Mouse (Mus musculus) intestine, embryonic 14.5 days (tissue): ENCODE data around the gene Ces5a. TPM values are rescaled to one million over a fixed set of nuclear protein-coding genes. Genes with fewer than 3 reads are reported as not detected.

Experiments
- ATAC-seq: fragments of 200-750 bp; cut with Nextera tagmentation; replicated peaks from 2 replicates; pipeline ENCODE4 v1.8.0; 2017; ENCODE audit warnings: low read depth, moderate number of reproducible peaks, moderate TSS enrichment, moderate library complexity; ENCODE audit not compliant: low FRiP score, low TSS enrichment
- DNase-seq: peaks from one replicate; pipeline ENCODE4 v3.0.0-alpha.2; 2018; ENCODE audit warnings: low spot score
- H3K27ac ChIP-seq: fragments of 300-500 bp; sonication (generic); 2 replicates; pipeline ENCODE4 v1.5.1; 2014; ENCODE audit warnings: low read depth, mild to moderate bottlenecking, control low read depth
- H3K27me3 ChIP-seq: fragments of 300-500 bp; sonication (generic); replicated peaks from 2 replicates; pipeline ENCODE4 v1.6.1; 2014; ENCODE audit warnings: low read length, control low read depth; ENCODE audit not compliant: control insufficient read depth, insufficient read depth
- H3K36me3 ChIP-seq: fragments of 300-500 bp; sonication (generic); 2 replicates; pipeline ENCODE4 v1.6.1; 2014; ENCODE audit warnings: low read length, control low read depth; ENCODE audit not compliant: control insufficient read depth, insufficient read depth
- H3K4me1 ChIP-seq: fragments of 300-500 bp; sonication (generic); replicated peaks from 2 replicates; pipeline ENCODE4 v1.6.1; 2014; ENCODE audit warnings: low read length, control low read depth, mixed read lengths; ENCODE audit not compliant: control insufficient read depth, insufficient read depth
- H3K4me2 ChIP-seq: fragments of 300-500 bp; sonication (generic); 2 replicates; pipeline ENCODE4 v1.6.1; 2014; ENCODE audit warnings: low read length
- H3K4me3 ChIP-seq: fragments of 300-500 bp; sonication (generic); 2 replicates; pipeline ENCODE4 v1.5.1; 2014; ENCODE audit warnings: low read depth, low read length, control low read depth, mixed read lengths
- H3K9ac ChIP-seq: fragments of 300-500 bp; sonication (generic); 2 replicates; pipeline ENCODE4 v1.6.1; 2014; ENCODE audit warnings: mild to moderate bottlenecking, low read length
- H3K9me3 ChIP-seq: fragments of 300-500 bp; sonication (generic); 2 replicates; pipeline ENCODE4 v1.6.1; 2016; ENCODE audit warnings: low read length, control low read depth; ENCODE audit not compliant: control insufficient read depth
- WGBS: fragments of 180-500 bp; shearing (Covaris S2); extraction: QIAGEN DNeasy Blood & Tissue Kit; methylation state at CpG from one replicate; pipeline ENCODE4 v1.1.7; 2014; 5-methylcytosine and 5-hydroxymethylcytosine counted together
- polyA plus RNA-seq: library from polyadenylated mRNA; unstranded; fragments of >200 nt; fragmentation: Nextera tagmentation; extraction: Ambion mirVana; gene quantifications from 2 replicates; pipeline ENCODE4 v1.2.1, GENCODE M21; 2014

The Ces5a gene
- not detected in 2 replicates for polyA plus RNA-seq

DNA sequence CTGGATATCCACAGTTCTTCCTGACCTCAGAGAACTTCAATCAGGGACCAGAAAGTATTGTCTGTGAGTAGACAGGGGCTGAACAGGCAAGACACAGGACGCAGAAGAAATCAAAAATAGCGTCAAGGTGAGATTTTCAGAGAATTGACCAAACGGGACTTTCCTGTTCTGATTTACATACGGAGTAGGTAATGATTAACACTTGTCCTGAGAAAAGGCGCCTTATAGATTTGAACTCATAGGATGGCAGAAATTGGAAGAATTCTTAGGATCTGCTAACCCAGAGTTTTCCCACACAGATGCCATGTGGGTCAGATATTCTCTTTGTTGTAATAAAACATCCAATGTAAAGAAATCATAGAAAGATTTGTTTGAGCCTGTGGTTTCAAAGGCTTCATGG lies at the start of gene Ces5a:
Gene Ces5a (minus strand): TSS at position 101 of the 400 bp plus-strand sequence.
- 81% methylated on average over 5 of the region's 5 CpGs for WGBS
- no peak for ATAC-seq
- no peaks in the 10 kb centered on the region for H3K9me3 ChIP-seq
- H3K4me2 ChIP-seq, result no peak within 1 kb of the TSS
- H3K27ac ChIP-seq, result no peak within 1 kb of the TSS
- H3K27me3 ChIP-seq, result no peaks in the 10 kb centered on the region
- no peak for DNase-seq
- H3K4me3 ChIP-seq, result no peak within 1 kb of the TSS
- H3K36me3 ChIP-seq, result no peaks in the 10 kb centered on the region
- H3K4me1 ChIP-seq, result no peaks in the 10 kb centered on the region
- H3K9ac ChIP-seq, result no peak within 1 kb of the TSS

DNA sequence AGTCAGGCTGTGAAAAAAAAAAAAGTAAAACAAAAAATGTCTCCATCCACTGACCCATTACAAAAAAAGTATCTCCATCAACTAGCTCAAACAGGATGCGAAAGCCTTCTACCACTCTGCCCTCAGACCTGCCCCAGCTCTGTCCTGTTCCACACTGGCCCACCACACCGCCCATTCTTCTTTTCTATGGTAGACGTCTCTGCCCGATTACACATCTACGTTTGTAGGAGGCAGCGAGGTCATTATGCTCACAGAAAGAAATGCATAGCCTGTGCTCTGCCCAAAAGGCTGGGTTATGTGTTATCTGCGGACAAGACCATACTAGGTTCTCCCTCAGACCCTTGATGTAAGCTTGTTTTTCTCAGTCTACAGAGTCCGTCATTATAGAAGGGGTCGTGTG lies 37.2 kb upstream of the Ces5a start:
- DNase-seq (peak; percentile 20), ATAC-seq (no peak)
- Histone ChIP-seq H3K4me1 (peaks cover 2% of the 10 kb centered on the region; the same call in 1 of the 2 replicates), H3K4me3 (no peak overlapping the region), H3K9me3 (no peaks in the 10 kb centered on the region), H3K4me2 (no peak overlapping the region), H3K27ac (no peak overlapping the region), H3K36me3 (no peaks in the 10 kb centered on the region), H3K27me3 (no peaks in the 10 kb centered on the region), H3K9ac (no peak overlapping the region)
- WGBS, result 86% methylated on average over 9 of the region's 9 CpGs

DNA sequence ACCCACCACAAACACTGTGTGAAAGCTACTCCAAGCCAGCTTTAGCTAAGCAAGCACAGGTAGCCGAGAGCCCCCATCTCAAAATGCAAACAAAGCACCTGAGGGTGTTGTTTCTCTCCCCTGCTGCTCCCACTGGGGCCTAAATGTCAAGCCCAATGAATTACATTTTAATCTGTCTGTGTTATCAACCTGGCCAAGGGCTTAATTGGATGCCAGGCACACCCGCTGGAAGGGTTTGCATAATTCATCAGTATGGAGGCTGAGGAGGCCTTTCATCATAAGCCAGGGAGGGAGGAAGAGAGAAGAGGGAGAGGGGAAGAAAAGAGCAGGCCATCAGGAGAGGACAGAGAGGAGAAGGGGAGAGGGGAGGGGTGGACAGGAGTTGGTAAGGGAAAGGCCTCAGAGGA lies 36.5 kb upstream of the Ces5a start:
- Histone ChIP-seq H3K27me3 (no peaks in the 10 kb centered on the region), H3K9ac (no peak overlapping the region), H3K4me2 (no peak overlapping the region), H3K27ac (no peak overlapping the region), H3K4me1 (peaks cover 2% of the 10 kb centered on the region; the same call in 1 of the 2 replicates), H3K9me3 (no peaks in the 10 kb centered on the region), H3K36me3 (no peaks in the 10 kb centered on the region), H3K4me3 (no peak overlapping the region)
- no peak for ATAC-seq
- 46% methylated on average over 2 of the region's 2 CpGs for WGBS
- peak; percentile 38 for DNase-seq

DNA sequence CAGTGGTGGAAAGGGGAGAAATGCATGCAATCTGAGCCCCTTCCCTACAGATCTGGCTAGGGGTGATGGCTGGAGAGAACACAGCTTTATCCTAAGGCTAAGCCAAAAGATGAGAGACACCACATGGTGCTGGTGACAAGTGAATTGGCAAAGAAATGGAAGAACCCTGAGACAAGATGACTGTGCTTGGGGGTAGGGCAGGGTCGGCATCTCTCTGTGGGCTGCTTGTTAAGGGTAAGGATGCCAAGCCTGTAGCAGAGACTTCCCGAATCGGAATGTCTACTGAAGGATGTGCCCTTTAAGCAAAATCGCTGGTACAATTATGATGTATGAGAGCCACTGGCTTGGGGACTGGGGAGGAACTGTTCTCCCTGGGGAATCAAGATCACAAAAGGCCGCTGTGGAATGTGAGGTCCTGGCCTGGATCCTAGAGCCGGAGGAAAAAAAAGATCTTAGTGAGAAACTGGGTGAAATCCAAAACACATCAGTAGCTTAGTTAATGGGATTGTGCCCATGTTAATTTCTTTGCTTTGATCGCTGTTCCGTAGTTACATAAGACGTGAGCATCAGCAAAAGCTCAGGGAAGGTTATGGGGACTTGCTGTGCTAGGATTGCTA lies 35.8 kb upstream of the Ces5a start:
- Histone ChIP-seq H3K4me3 (no peak overlapping the region), H3K4me1 (peaks cover 2% of the 10 kb centered on the region; the same call in 1 of the 2 replicates), H3K9me3 (no peaks in the 10 kb centered on the region), H3K27me3 (no peaks in the 10 kb centered on the region), H3K36me3 (no peaks in the 10 kb centered on the region), H3K4me2 (no peak overlapping the region), H3K9ac (no peak overlapping the region), H3K27ac (no peak overlapping the region)
- ATAC-seq (no peak), DNase-seq (peak; percentile 49)
- 46% methylated on average over 9 of the region's 9 CpGs for WGBS

DNA sequence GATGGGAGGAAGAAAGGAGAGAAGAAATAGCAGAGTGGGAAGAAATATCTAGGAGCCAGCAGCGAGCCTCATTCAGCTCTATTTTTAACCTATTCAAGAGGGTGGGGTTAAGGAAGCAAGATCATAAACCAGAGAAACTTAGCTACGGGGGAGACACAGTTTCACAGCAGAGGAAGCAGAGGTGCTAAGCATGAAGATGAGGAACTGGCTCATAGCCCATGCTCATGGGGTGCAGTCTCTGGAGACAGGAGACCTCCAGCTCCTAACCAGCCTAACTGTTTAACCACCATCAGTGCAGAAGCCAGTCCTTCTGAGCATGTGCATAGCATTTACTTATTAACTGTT lies 34.5 kb upstream of the Ces5a start:
- no peak overlapping the region for H3K4me3 ChIP-seq
- H3K27me3 ChIP-seq, result no peaks in the 10 kb centered on the region
- peaks cover 2% of the 10 kb centered on the region; the same call in 1 of the 2 replicates for H3K4me1 ChIP-seq
- DNase-seq (no peak), ATAC-seq (no peak)
- WGBS, result 40% methylated on average over 2 of the region's 2 CpGs
- H3K9me3 ChIP-seq, result no peaks in the 10 kb centered on the region
- no peaks in the 10 kb centered on the region for H3K36me3 ChIP-seq
- H3K27ac ChIP-seq, result no peak overlapping the region
- no peak overlapping the region for H3K9ac ChIP-seq
- H3K4me2 ChIP-seq, result no peak overlapping the region

DNA sequence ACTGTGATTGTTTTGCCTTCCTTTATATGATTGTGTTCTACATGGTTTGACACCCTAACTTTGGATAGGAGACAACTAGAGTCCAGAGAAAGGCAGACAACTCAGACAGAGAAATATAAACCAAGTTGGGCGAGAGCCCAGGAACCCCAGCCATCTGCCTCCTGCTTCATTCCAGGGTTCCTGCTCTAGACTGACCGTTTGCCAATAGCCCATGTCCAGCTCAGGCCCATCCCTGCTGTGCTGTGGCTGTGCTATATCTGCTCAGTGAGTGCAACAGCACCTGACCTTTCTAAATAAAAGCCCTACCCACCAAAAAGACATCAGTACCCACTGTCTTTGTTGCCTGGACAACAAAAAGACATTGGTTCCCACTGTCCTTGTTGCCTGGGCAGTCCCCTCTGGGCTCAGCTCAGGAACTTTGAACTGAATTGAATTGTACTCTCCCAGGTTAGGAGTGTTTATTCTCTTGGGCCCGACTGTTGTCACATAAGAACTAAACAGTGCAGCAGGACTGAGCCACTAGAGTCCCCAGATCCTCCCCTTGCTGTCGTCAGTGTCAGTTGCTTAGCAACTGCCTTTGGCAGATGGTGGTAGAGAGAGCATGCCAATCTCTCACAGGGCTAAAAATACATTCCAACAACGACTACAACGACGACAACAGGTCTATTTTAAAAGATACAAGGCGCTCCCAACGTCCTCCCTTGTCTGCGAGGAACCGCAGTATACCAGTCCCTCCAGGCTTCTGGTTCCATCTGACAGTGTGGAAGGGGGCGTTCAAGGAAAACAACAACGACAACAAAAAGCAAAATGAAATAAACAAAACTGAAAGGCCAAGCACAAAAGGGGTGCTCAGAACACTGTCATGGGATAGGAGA lies 33.9 kb upstream of the Ces5a start:
- Histone ChIP-seq H3K36me3 (no peaks in the 10 kb centered on the region), H3K4me1 (peaks cover 2% of the 10 kb centered on the region; the same call in 1 of the 2 replicates), H3K9ac (no peak overlapping the region), H3K27me3 (no peaks in the 10 kb centered on the region), H3K27ac (no peak overlapping the region), H3K4me2 (no peak overlapping the region), H3K9me3 (no peaks in the 10 kb centered on the region), H3K4me3 (no peak overlapping the region)
- no peak for DNase-seq
- no peak for ATAC-seq
- WGBS, result 47% methylated on average over 13 of the region's 13 CpGs

DNA sequence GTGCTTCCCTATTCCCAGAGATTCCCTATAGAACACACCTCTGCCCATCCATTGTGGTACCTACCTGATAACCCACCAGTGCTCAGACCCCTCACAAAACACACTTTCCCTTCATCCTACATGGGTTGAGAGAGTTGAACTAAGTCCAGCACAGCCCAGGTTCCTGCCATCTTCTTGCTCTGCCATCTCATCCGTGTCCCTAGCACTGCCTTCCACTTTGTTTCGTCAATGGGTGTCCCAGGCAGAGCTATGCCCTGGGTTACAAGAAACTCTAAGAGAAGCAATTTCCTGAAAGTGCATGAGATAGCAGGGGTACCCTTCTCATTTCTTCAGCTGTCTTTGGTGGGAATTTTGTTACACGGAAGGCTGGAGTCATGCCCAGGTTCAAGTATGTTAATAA lies 33.0 kb upstream of the Ces5a start:
- no peaks in the 10 kb centered on the region for H3K9me3 ChIP-seq
- H3K4me2 ChIP-seq, result no peak overlapping the region
- 95% methylated on average over 3 of the region's 3 CpGs for WGBS
- H3K4me3 ChIP-seq, result no peak overlapping the region
- H3K9ac ChIP-seq, result no peak overlapping the region
- no peaks in the 10 kb centered on the region for H3K27me3 ChIP-seq
- no peak for ATAC-seq
- no peak overlapping the region for H3K27ac ChIP-seq
- DNase-seq, result no peak
- peaks cover 2% of the 10 kb centered on the region; the same call in 1 of the 2 replicates for H3K4me1 ChIP-seq
- no peaks in the 10 kb centered on the region for H3K36me3 ChIP-seq

DNA sequence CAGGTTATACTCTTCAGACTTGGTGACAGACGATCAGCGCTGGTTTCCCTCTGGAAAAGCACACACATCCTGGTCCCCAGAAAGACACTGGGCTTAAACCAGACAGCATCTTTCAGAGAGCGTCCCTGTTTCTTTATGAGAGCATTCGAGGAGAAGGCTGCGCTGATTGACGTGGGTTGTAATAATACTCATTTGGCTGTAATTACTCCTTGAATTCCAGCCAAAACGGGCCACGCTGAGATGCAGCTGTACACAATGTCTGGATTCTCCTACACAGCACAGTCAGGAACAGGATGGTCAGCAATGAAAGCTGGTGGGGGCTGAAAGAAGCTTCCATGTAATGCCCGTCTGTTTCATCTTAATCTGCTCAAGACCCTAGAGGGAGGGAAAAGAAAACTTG lies 31.5 kb upstream of the Ces5a start:
- DNase-seq (no peak), ATAC-seq (no peak)
- 80% methylated on average over 9 of the region's 9 CpGs for WGBS

More for the DNA sequence above, 31.5 kb upstream of the Ces5a start:
- Histone ChIP-seq H3K27me3 (no peaks in the 10 kb centered on the region), H3K36me3 (no peaks in the 10 kb centered on the region), H3K4me2 (no peak overlapping the region), H3K4me1 (peaks cover 2% of the 10 kb centered on the region; the same call in 1 of the 2 replicates), H3K4me3 (no peak overlapping the region), H3K9ac (no peak overlapping the region), H3K27ac (no peak overlapping the region), H3K9me3 (no peaks in the 10 kb centered on the region)
